Mouse (Mus musculus): Measurements from ENCODE around the gene Trpv1. TPM values are rescaled to one million over a fixed set of nuclear protein-coding genes. Genes with fewer than 3 reads are reported as not detected.
A peak's percentile ranks its signal among the peaks of the same experiment; 100 is the strongest.

Gene Trpv1
- total RNA-seq, 2 experiments from 2014 or later: 0.09 to 0.24 TPM

DNA sequence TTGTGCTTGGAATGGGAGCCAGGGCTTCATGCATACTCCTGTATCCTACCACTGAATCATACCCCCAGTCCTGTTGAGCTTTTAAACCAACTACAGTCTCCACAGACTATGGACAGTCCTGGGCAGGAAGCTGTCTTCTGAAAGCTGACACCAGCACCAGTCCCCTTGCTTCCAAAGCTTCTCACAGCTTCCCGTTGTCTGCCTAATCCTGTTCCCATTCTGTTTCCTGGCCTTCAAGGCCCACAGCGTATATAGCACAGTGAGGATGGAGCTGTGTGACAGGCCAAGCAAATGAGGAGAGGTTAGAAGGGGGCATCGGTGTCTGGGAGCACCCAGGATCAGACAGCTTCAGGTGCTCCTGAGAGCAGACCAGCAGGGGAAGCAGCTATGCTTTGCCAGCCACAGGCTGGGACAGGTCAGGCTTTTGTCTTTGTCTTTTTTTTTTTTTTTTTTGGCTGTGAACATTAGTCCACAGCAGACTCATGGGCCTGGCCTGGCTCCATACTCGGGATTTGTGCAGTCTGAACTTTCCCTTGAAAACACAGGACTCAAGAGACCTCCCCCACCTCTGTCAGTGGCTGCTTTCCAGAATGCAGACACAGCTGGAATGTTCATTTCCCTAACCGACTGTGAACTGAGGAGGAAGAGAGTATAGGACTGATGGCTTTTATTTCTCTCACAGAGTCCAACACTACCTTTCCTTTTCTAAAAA is 2.1 kb downstream of the Trpv1 start:
- peak; percentile 78 for DNase-seq (ENCODE audit: low spot score)

DNA sequence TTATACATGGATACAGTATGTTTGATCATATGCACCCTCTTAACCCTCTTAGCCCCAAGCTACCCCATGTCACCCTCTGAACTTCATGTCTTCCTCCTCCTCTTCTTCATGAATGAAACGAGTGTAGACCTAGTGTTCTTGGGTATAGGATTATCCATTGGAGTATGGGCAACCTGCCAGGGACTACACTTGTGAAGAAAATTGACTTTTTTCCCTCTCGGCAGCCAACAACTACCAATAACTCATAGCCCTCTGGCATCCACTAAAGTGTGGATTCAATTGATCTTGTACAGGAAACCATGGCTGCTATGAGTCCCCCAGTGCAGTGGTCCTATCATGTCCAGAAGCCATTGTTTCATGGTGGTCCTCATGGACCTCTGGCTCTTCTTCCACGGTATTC is 2.6 kb downstream of the Trpv1 start:
- peak; percentile 13 for DNase-seq (ENCODE audit: low spot score)

DNA sequence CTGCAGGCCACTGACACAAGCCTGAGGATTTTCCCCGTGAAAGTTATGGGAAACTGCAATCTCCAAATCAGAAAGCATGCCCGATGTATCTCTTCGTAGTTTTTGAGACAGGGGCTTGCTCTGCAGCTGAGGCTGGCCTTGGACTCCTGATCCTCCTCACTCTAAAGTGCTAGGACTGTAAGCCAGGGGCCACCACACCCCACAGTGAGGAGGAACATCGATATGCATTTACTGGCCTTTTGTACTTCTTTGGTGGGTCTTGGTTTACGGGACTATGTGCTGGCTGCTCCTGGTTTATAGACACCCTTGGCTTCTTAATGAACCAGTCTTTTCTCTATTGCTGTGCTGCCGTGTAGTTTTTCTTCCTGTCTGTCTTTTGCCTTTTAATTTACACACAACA is 8.1 kb downstream of the Trpv1 start:
- DNase-seq (ENCODE audit: low spot score): no peak

DNA sequence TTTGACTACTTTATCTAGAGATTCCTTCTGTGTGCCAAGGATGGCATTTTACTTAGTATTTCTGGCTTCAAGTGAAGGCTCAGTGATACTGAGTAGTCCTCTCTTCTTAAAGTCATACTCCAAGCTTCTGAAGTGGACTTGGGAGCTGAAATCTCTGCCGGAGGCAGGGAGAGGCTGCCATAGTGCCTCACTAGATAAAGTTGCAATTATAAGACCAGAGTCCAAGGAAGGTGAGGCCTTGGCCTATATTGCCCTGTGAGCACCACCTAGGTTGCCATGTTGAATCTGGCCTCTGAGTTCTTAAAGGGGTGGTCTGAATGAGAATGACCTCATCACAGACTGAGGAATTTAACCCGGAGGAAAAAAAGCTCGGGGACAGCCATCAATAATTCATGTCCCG is 8.7 kb downstream of the Trpv1 start:
- no peak for DNase-seq (ENCODE audit: low spot score)

DNA sequence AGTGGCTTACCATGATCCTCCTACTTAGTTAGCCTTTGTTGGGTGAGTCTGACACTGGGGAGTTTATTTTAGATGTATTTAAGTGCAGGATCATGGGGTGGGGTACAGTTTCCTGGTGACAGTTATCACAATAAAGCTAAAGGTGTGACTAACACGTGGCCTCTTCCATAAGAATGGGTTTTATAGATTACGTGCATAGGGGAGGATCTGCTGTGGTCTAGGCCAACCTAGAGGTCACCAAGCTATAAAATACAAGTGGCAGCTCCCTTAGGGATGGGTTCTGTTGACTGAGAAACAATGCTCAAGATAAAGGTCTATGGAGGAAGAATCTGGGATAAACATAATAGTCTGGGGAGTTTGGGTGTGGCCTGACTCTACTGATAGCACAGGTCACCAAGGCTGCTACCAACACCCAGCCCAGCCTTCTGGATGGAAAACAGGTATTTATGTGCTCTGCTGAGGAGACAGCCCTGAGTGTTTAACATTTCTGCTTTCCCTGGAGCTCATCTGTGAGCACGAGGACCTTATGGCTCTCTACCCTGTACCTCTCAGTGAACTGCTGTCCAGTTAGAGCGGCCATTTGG is 23.4 kb downstream of the Trpv1 start:
- no peak for DNase-seq (ENCODE audit: low spot score)

DNA sequence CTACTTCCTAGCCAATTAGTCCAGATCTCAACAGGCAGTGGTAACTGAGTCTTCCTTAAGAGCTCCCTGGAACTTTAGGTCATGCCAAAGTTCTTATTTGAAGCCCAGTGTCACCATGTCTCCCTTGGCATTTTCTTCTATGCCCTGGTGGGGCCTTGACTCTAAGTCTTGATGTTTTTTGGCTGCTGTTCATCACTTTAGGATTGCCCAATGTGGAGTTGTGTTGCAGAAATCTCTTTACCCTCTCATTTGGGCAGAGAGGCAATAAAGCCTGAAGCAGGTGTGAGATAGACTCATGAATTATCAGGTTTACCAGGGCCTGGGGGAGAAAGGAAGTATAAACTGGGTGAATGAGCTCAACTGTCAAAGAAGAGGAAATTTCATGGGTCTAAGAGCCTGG is 24.6 kb downstream of the Trpv1 start:
- no peak for DNase-seq (ENCODE audit: low spot score)

DNA sequence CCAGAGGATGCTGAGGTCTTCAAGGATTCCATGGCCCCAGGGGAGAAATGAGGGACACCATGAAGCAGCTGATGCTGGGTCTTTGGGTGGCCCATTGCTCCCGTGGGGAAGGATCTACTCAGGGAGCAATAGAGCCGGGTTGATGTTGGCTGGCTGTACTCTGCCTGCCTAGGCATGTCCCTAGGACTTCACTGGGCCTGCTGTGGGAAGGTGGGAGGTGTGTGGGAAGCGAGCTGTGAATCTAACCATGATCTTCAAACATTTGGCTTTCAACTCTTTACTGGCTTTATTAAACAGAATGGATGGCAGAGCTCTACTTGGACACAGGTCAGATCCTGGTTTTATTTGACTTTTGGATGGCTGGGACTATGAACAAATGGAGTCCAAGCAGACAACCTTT is 26.4 kb downstream of the Trpv1 start:
- no peak for DNase-seq (ENCODE audit: low spot score)

DNA sequence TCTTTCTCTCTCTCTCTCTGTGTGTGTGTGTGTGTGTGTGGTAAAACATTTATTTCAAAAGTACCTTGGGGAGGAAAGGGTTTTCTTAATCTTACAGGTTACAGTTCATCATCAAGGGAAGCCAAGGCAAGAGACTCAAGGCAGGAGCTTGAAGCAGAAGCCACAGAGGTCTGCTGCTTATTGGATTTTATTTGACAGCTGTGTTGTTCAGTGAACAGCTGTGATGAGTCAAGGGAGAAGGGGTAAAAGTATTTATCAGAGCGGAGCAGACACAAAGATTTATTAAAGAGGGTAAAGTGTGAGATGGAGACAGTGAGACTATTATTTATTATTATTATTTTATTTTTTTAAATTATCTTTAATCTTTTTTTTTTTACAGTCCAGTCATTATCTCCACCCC is 27.3 kb downstream of the Trpv1 start:
- DNase-seq (ENCODE audit: low spot score): no peak

DNA sequence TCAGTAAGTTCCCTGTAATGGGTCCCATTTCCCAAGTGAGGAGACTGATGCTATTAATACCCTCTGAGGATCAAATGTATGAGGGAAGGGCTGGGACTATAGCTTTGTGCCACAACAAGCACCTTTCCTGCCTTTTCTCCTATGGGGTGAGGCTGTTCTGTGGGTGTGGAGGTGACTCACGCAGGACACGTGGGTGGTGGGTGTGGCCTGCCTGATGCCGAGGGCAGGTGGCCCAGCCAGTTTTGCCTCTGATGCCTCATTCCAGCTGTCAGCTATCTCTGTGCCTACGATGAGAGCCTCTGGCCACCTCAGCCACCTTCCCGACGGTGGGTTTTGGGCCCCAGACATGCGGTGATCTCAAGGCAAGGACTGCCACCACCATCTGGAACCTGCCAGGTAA is 33.2 kb downstream of the Trpv1 start, which contains the start of gene Trpv3:
Gene Trpv3, plus strand, starts transcription at position 122 of the 400 bp plus-strand sequence.
- no peak for DNase-seq (ENCODE audit: low spot score)

DNA sequence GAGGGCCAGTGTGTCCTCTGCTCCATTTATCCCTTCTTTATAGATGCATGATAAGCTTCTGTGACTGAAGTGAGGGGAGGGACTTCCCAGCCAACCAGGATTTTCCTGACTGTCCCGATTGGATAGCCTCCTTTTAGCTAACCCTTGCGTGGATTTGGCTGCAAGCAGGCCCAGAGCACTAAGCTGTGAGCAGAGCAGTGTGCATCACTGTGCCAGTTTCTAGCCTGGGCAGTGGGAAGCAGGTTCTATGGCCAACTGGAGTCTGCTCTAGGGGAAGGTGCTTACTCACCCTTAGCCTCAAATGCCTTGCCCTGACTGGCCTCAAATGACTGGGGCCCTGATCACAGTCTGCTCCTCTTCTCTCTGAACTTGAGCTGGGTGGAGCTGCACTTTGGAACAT is 40.7 kb downstream of the Trpv1 start:
- DNase-seq (ENCODE audit: low spot score): no peak

DNA sequence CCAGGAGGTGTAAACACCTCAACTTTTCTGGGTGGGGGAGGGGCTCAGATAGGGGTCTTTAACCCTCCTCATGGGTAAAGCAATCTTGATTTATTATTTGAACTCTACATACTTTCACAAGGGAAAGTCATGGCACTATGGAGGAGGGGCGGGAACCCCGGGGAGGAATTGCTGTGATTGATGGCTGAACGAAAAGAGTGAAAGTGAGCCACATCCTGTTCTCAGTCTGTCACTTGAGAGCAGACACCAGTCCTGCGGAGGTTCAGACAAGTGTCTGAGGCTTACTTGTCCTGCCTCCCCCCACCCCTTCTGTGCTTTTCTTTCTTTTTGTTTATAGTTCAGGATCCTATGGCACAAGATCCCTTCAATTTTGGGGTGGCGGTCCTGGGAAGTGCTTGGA is 46.6 kb downstream of the Trpv1 start:
- DNase-seq (ENCODE audit: low spot score): no peak

DNA sequence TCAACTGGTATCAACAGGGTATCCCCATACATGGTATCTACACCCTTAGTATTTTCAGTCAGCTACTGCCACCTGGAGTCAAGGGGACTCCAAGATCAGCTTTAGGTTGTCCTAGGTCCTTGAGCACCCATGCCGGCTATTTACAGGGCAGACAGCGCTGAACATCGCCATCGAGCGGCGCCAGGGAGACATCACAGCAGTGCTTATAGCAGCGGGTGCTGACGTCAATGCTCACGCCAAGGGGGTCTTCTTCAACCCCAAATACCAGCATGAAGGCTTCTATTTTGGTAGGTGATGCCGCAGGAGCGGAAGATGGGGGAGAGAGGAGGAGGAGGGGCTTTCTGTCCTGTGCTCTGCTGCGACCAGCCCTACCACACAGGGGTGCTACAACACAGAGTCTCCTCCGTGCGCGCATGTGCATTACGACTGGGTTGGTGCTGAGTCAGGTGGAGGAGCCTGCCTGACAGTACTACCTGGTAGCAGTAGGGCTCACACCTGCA is 47.5 kb downstream of the Trpv1 start:
- peak; percentile 30 for DNase-seq (ENCODE audit: low spot score)

DNA sequence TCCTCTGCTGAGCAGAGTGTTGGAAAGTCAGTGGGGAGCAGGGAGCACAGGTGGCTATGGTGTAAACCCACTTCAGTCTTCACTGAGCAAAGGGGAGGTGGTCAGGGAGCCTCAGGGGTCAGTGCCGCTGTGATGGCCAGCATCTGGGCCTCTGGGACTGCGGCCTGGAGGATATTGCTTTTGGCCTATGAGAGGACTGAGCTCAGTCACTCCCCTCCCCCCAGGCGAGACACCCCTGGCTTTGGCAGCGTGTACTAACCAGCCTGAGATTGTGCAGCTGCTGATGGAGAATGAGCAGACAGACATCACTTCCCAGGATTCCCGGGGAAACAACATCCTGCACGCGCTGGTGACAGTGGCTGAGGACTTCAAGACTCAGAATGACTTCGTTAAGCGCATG is 49.3 kb downstream of the Trpv1 start:
- no peak for DNase-seq (ENCODE audit: low spot score)

DNA sequence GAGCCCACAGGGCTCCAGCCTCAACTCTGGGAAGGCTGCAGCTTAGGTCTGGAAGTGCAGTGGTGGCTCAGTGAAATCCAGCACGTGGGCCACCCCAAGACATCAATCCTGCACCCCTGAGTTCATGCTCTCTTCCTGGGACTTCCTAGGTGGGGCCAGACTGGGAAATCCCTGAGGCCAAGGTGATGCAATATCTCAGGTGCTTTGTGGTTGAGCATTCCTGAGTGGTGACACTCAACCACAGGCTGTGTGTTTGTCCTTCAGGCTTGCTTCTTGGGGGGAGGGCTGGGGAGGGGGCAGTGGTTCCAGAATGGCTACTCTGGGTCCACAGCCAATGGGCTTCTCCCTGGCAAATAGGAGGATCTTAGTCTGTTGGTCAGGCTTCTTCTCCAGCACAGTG is 49.8 kb downstream of the Trpv1 start:
- DNase-seq (ENCODE audit: low spot score): no peak

DNA sequence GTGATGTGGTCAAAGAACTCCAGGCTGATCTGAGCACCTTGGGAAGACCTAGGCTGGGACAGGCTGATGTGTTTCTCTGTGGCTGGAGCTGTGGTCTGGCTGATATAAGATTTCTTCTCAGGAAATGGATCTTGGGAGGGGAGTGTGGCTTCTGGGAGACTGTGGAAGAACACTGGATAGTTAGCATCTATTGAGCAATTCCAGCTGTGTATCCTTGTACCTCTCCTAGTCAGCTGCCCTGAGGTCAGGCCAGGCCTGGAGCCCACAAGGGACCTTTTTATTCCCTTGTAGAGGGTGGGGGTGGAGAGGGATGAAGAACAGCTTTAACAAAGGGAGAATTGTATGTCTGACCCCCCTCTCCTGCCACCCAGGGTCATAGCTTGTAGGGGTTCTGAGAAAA is 50.3 kb downstream of the Trpv1 start:
- DNase-seq (ENCODE audit: low spot score): peak; percentile 10

DNA sequence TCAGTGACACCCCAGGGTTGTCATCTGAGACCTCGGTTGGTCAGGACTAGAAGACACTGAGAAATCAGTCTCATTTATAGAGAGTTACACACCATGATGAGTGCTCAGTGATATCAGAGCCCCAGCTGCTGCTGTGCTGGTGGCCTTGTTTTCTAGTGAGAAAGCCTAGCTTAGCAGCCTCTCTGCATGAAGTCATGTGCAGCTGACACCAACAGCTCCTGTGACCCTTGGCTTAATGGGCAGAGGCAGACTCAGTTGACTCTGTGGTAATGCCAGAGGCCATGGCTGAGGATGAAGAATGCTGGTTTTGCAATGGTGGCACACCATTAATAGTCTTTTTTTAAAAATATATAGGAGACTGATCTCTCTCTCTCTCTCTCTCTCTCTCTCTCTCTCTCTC is 55.5 kb downstream of the Trpv1 start:
- DNase-seq (ENCODE audit: low spot score): no peak

DNA sequence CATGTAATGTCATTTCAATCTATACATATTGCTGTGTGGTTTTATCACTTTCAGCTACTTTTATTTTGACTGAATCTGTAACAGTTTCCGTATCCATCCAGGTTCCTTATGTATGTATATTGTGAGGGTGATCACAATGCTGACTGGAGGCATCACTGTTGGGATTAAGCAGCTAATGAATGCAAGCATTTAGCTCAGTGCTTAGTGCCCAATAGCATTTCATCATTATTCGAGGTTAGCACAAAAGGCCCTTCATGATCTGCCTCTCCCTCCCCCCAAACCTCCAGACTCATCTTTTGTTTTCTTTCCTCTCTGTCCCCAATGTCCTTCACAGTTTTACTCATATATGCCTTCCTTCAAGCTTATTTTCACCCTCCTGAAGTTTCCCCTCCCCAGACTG is 69.0 kb downstream of the Trpv1 start:
- no peak for DNase-seq (ENCODE audit: low spot score)

Other genes with a start within 250 kb of the Trpv1 start
- gene P2rx1, start 235.2 kb upstream of the Trpv1 start, total RNA-seq (2021): under 1 TPM; 0.62 to 0.78 TPM
- under 1 TPM; 0.55 to 0.64 TPM for gene Camkk1, start 215.3 kb upstream of the Trpv1 start, total RNA-seq (2021)
- 1 to 10 TPM; 2.3 to 2.4 TPM for gene Ncbp3, start 186.5 kb upstream of the Trpv1 start, total RNA-seq (2021)
- under 1 TPM in 1 of 2 experiments, not detected in 1; 0.12 TPM for gene Itgae, start 143.7 kb upstream of the Trpv1 start, total RNA-seq (2021)
- under 1 TPM in 1 of 2 experiments, not detected in 1; 0.12 TPM for gene Haspin, start 96.0 kb upstream of the Trpv1 start, total RNA-seq (2021)
- gene P2rx5, start 73.9 kb upstream of the Trpv1 start, total RNA-seq (2021): 1 to 10 TPM; 8.1 to 8.4 TPM
- gene Emc6, start 57.3 kb upstream of the Trpv1 start, total RNA-seq (2021): 10 to 100 TPM; 84.7 to 88.1 TPM
- gene Tax1bp3, start 57.2 kb upstream of the Trpv1 start, total RNA-seq (2021): 10 to 100 TPM in 1 of 2 experiments, 1 to 10 TPM in 1; 7.8 to 12.0 TPM
- 1 to 10 TPM; 4.4 to 5.7 TPM for gene Ctns, start 35.2 kb upstream of the Trpv1 start, total RNA-seq (2021)
- under 1 TPM; 0.39 to 0.40 TPM for gene Shpk, start 34.8 kb upstream of the Trpv1 start, total RNA-seq (2021)
- not detected for gene Trpv3, start 33.1 kb downstream of the Trpv1 start, total RNA-seq (2021)
- gene Aspa, start 95.3 kb downstream of the Trpv1 start, total RNA-seq (2021): 1 to 10 TPM; 3.9 to 5.4 TPM
- not detected for gene Gm49340, start 95.4 kb downstream of the Trpv1 start, total RNA-seq (2021)
- not detected for gene Spata22, start 95.4 kb downstream of the Trpv1 start, total RNA-seq (2021)
- gene Olfr20, start 116.5 kb downstream of the Trpv1 start, total RNA-seq (2021): not detected
- not detected for gene Olfr376, start 137.0 kb downstream of the Trpv1 start, total RNA-seq (2021)
- gene Olfr1, start 165.3 kb downstream of the Trpv1 start, total RNA-seq (2021): not detected
- not detected for gene Olfr378, start 194.2 kb downstream of the Trpv1 start, total RNA-seq (2021)
- gene Olfr380, start 223.2 kb downstream of the Trpv1 start, total RNA-seq (2021): not detected

Measured in gastrocnemius, adult 18-20 months (tissue).